Mouse (Mus musculus): ENCODE data around the gene Col9a2. TPM values are rescaled to one million over a fixed set of nuclear protein-coding genes. Genes with fewer than 3 reads are reported as not detected.
"Not testable (repeated sequence)": the region's sequence is repeated elsewhere in the genome, so short reads cannot be mapped to it uniquely, and the experiment has no call there.

Gene Col9a2
- polyA plus RNA-seq, 1 experiment = 0.03 TPM

DNA sequence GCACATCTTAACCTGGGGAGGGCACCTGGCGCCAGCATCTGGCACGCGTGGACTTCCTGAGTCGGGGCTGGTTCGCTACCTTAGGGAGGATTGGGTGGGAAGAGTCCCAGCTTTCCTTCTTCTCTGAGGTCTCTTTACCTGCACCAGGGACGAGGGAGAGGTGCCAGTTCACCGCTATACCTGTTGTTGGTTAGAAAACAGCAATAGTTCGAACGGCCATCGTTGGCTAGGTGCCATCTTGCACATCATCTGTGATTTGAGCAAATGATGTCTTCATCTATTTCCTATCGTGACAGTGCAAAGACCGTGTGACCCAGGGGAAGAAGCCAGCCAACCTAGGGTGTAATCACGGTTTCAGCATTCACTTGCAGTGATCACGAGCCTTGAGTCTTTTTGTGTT, 1.1 kb downstream of the Col9a2 start:
- H3K4me1 ChIP-seq = peaks cover 48% of the 10 kb centered on the region
- H3K36me3 ChIP-seq (replicated peaks; ENCODE audit: low read length) = no peaks in the 10 kb centered on the region
- peak overlapping the region; percentile 85 for H3K4me3 ChIP-seq (replicated peaks)
- peaks cover 5% of the 10 kb centered on the region for H3K9me3 ChIP-seq
- TF ChIP-seq FLI1 (IDR thresholded peaks at IDR 0.05; ENCODE audit: low read length) (no peak), GATA1 (IDR thresholded peaks at IDR 0.05; ENCODE audit: borderline replicate concordance, low read length) (no peak)
- H3K27me3 ChIP-seq (replicated peaks) = peaks cover 69% of the 10 kb centered on the region

DNA sequence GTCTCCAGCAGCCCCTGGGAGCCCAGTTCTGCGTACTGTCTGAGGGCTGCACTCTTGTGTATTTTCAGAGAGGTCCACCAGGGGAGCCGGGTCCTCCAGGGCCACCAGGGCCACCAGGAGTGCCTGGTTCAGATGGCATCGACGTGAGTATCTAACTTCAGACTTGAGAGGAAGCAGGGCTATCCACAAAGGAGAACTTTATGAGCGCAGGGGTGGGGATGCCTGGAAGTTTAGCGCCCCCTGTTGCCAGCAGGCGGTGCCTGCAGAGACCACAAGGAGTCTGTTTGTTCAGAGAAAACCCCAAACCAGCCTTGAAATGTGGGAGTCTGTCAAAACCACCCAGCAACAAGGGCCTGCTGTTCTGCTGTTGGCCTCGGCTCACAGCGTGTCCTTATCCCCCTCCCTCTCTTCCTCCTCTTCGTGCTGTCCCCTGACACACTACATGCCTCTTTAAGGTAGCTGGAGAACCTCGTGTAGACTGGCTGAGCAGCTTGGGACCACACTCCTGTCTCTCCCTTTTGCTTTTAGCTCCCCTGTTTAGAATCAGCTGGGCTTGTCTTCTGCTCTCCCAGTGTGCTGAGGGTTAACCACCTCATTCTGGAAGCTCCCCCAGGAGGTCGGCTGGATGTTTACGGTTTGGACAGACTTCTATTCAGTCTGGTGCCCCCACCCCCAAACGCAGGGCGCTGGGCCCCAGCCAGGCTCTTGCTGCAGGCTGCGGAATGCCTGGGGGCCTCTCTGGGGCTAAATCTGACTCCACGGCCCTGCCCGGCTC, 1.9 kb downstream of the Col9a2 start:
- peaks cover 74% of the 10 kb centered on the region for H3K27me3 ChIP-seq (replicated peaks)
- TF ChIP-seq FLI1 (IDR thresholded peaks at IDR 0.05; ENCODE audit: low read length) (no peak), GATA1 (IDR thresholded peaks at IDR 0.05; ENCODE audit: borderline replicate concordance, low read length) (no peak)
- no peaks in the 10 kb centered on the region for H3K36me3 ChIP-seq (replicated peaks; ENCODE audit: low read length)
- H3K4me1 ChIP-seq = peaks cover 48% of the 10 kb centered on the region
- H3K9me3 ChIP-seq = no peaks in the 10 kb centered on the region
- H3K4me3 ChIP-seq (replicated peaks) = peak overlapping the region; percentile 84

DNA sequence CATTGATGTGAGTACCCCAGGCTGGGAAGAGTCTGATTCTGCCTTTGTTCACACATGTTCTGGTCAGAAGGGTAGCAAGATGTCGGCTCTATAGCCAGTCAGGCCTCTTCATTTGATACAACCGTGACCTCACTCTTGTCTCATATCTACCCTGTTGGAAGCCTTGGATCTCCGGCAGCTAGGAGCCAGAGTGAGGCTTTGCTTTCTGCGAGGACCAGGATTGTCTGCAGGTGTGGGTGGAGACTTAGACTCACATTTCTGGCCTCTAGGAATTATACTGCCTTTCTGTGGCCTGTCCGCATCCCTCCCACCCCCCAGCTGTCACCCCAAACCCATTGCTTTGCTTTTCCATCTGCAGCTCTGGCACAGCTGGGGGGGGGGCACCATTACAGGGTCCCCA, 3.3 kb downstream of the Col9a2 start:
- TF ChIP-seq GATA1 (IDR thresholded peaks at IDR 0.05; ENCODE audit: borderline replicate concordance, low read length) (no peak), FLI1 (IDR thresholded peaks at IDR 0.05; ENCODE audit: low read length) (no peak)
- Histone ChIP-seq H3K4me1 (peaks cover 48% of the 10 kb centered on the region), H3K27me3 (replicated peaks) (peaks cover 78% of the 10 kb centered on the region), H3K36me3 (replicated peaks; ENCODE audit: low read length) (no peaks in the 10 kb centered on the region), H3K4me3 (replicated peaks) (no peak overlapping the region), H3K9me3 (no peaks in the 10 kb centered on the region)

DNA sequence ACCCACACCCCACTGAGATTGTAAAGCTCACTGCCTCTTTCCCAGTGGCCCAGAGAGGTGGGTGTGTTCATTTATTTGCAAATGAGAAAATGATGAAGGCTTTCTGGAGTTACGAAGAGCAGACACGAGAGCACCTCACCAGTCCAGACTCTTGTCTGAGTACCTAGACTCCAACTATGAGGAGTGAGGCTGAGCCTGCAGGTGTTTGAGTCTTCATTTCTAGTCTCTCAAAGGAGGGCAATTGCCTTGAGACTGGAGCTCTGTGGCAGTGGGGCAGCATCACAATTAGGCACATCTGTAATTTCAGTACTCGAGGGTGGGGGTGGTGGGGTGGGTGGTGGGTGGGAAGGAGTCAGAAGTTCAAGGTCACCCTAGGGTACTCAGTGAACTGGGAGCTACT, 3.8 kb downstream of the Col9a2 start:
- H3K9me3 ChIP-seq = no peaks in the 10 kb centered on the region
- peaks cover 78% of the 10 kb centered on the region for H3K27me3 ChIP-seq (replicated peaks)
- H3K4me1 ChIP-seq = peaks cover 47% of the 10 kb centered on the region
- H3K36me3 ChIP-seq (replicated peaks; ENCODE audit: low read length) = no peaks in the 10 kb centered on the region
- TF ChIP-seq FLI1 (IDR thresholded peaks at IDR 0.05; ENCODE audit: low read length) = no peak
- no peak for TF ChIP-seq GATA1 (IDR thresholded peaks at IDR 0.05; ENCODE audit: borderline replicate concordance, low read length)
- H3K4me3 ChIP-seq (replicated peaks) = no peak overlapping the region

GRCm38 (mm10) chr4:121051863-121052262, 12.7 kb downstream of the Col9a2 start:
- Histone ChIP-seq H3K9me3 (no peaks in the 10 kb centered on the region), H3K27me3 (replicated peaks) (peaks cover 60% of the 10 kb centered on the region)
- TF ChIP-seq GATA1 (IDR thresholded peaks at IDR 0.05; ENCODE audit: borderline replicate concordance, low read length) (no peak), FLI1 (IDR thresholded peaks at IDR 0.05; ENCODE audit: low read length) (no peak)

DNA sequence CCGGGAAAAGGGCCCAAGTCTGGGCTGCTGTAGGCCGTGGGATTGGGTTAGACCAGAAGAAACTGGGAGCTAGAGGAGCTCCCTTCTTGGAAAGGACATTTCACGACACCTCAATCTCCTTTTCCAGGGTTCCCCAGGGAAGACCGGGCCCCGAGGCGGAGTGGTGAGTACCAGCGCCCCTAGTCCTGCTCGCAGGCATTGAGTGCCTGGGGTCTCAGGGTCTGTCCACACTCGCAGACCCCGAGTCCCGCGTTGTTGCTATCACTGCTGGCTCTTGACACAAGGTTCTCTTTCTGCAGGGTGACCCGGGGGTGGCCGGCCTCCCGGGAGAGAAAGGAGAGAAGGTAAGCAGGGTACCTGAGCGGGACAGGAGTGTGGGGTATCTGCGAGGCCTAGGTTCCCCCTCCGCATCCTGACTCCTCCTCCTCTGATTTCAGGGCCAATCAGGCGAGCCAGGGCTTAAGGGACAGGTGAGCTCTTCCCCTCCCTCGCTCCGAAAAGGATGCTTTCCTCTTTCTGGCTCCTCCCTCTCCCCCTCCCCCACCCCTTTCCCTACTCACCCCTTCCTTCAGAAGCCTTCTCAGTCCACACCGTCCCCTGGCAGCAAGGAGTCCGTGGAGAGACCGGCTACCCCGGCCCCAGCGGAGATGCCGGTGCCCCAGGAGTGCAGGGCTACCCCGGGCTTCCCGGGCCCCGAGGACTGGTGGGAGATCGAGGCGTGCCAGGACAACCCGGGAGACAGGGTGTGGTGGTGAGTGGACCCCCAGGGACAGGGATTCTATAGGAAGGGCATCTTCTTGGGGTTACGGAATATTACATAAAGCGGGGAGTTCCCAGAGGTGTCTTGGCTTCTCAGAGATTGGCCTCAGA, 13.5 kb downstream of the Col9a2 start:
- Histone ChIP-seq H3K4me1 (peaks cover 10% of the 10 kb centered on the region), H3K9me3 (no peaks in the 10 kb centered on the region), H3K27me3 (replicated peaks) (peaks cover 55% of the 10 kb centered on the region), H3K4me3 (replicated peaks) (no peak overlapping the region), H3K36me3 (replicated peaks; ENCODE audit: low read length) (peaks cover under 1% of the 10 kb centered on the region)
- TF ChIP-seq FLI1 (IDR thresholded peaks at IDR 0.05; ENCODE audit: low read length) (no peak), GATA1 (IDR thresholded peaks at IDR 0.05; ENCODE audit: borderline replicate concordance, low read length) (no peak)

More at GRCm38 (mm10) chr4:121051863-121052262, 12.7 kb downstream of the Col9a2 start:
- H3K36me3 ChIP-seq (replicated peaks; ENCODE audit: low read length) = no peaks in the 10 kb centered on the region
- no peak overlapping the region for H3K4me3 ChIP-seq (replicated peaks)
- peaks cover 10% of the 10 kb centered on the region for H3K4me1 ChIP-seq

DNA sequence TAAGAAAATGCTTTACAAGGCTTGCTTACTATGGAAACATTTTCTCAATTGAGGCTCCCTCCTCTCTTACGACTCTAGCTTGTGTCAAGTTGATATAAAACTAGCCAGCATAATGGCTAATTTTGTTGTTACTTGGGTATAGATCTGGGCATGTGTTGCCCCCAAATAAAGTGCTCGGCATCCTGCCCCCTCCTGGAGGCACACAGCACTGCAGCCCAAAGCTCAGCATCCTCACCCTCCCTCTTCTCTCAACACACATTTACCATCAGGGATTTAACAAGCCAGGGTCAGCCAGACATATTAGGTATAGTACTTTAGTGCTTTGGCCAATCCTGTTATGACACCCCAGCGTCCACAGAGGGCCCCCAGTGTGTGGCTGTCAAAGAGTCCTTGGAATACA, 17.2 kb downstream of the Col9a2 start:
- H3K27me3 ChIP-seq (replicated peaks) = peaks cover 34% of the 10 kb centered on the region
- H3K9me3 ChIP-seq = no peaks in the 10 kb centered on the region
- peaks cover 27% of the 10 kb centered on the region for H3K36me3 ChIP-seq (replicated peaks; ENCODE audit: low read length)
- H3K4me1 ChIP-seq = peaks cover 10% of the 10 kb centered on the region
- TF ChIP-seq GATA1 (IDR thresholded peaks at IDR 0.05; ENCODE audit: borderline replicate concordance, low read length) (no peak), FLI1 (IDR thresholded peaks at IDR 0.05; ENCODE audit: low read length) (no peak)
- H3K4me3 ChIP-seq (replicated peaks) = no peak overlapping the region

DNA sequence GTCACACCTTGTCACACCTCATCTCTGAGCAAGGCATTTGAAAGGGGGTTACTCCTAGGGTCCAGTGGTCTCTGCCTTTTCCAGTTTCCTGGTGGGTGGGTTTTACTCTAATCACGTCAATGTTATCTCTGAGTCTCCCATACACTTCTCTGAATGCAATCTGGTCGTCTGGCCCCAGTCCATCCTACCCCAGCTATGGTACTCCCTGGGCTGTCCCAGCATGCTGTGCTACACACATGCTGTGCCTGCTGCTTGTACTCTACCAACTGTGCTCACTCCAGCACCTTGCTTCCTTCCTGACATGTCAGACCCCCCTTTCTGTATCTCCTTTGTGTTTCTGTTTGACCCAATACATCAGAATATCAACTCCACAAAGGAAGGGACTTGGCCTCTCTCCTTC, 17.8 kb downstream of the Col9a2 start:
- no peaks in the 10 kb centered on the region for H3K9me3 ChIP-seq
- no peak overlapping the region for H3K4me3 ChIP-seq (replicated peaks)
- peaks cover 27% of the 10 kb centered on the region for H3K27me3 ChIP-seq (replicated peaks)
- no peak for TF ChIP-seq FLI1 (IDR thresholded peaks at IDR 0.05; ENCODE audit: low read length)
- TF ChIP-seq GATA1 (IDR thresholded peaks at IDR 0.05; ENCODE audit: borderline replicate concordance, low read length) = no peak
- H3K4me1 ChIP-seq = peaks cover 9% of the 10 kb centered on the region
- peaks cover 33% of the 10 kb centered on the region for H3K36me3 ChIP-seq (replicated peaks; ENCODE audit: low read length)

DNA sequence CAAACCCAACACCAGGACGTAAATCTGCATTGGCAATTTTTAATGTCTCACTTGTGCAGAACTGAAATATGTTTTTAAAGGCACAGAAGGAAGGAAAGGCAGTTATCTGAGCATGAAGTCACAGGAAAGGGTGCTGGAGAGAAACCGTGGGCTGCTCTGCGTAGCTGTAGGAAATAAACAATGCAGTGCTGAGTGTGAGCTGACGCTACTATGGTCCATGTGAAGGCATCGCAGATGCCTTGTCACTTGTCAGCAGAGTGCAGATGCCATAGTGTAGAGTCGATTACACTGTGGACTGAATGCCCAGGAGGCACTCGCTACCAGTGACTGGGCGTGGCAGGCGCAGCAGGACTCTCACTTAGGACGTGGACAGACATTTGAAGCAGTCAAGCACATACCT, 20.0 kb downstream of the Col9a2 start:
- peaks cover 54% of the 10 kb centered on the region for H3K36me3 ChIP-seq (replicated peaks; ENCODE audit: low read length)
- H3K4me3 ChIP-seq (replicated peaks); H3K9me3 ChIP-seq; H3K27me3 ChIP-seq (replicated peaks); H3K4me1 ChIP-seq: not testable (repeated sequence)

DNA sequence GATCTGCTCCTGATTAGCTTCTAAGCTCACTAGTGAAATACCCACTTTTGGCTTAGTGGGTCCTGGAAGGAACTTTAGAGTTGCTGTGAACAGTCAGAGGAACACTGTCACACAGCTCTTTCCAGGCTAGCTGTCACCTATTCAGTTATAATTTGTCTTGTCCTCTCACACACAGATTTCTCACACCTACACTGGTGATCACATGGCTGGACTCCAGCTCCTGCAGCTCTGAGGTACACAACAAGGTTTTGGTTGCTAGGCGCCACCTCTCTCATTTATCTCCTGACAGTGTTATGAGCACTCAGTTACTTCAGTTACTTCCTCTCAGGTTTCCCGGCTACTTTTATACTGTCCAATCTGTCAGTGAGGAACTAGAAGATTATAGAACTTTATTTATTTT, 26.2 kb downstream of the Col9a2 start:
- peaks cover 85% of the 10 kb centered on the region for H3K36me3 ChIP-seq (replicated peaks; ENCODE audit: low read length)
- no peak for TF ChIP-seq FLI1 (IDR thresholded peaks at IDR 0.05; ENCODE audit: low read length)
- no peak for TF ChIP-seq GATA1 (IDR thresholded peaks at IDR 0.05; ENCODE audit: borderline replicate concordance, low read length)
- no peaks in the 10 kb centered on the region for H3K4me1 ChIP-seq
- no peak overlapping the region for H3K4me3 ChIP-seq (replicated peaks)
- no peaks in the 10 kb centered on the region for H3K9me3 ChIP-seq
- no peaks in the 10 kb centered on the region for H3K27me3 ChIP-seq (replicated peaks)

All from megakaryocyte, embryonic 14.5 days (primary cell).